Mouse (Mus musculus) lung, adult 2 months (tissue): ENCODE data around the gene Chrna3.

Experiments used
- CTCF ChIP-seq: fragments of 200-500 bp; IDR thresholded peaks from 2 replicates; pipeline ENCODE4 v1.5.1; 2011; ENCODE audit warnings: mild to moderate bottlenecking, low read length, control low read depth; ENCODE audit not compliant: insufficient read depth
- POLR2A ChIP-seq: fragments of 200-500 bp; IDR thresholded peaks from 2 replicates; pipeline ENCODE4 v1.6.1; 2011; ENCODE audit warnings: low read depth, mild to moderate bottlenecking, control low read depth, low read length, borderline replicate concordance; ENCODE audit errors: extremely low read depth

DNA sequence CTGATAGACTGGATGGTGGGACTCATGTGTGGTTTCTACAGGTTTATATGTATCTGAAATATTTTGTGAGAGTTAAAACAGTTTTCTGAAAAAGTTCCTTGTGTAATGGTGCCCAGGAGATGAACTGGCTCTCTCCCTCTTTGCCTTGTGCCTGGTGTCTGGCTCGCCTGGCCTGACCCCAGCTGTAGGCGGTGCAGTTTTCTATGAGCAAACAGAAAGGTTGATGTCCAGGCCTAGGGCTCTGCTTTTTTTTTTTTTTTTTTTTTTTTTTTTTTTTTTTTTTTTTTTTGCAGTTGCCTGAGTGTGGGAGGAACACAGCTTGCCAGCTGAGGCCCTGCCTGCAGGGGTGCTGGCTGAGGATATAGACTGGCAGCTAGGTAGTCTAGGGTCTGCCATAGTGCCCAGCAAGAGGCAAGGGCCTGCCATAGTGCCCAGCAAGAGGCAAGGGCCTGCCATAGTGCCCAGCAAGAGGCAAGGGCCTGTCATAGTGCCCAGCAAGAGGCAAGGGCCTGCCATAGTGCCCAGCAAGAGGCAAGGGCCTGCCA, 29.1 kb upstream of the Chrna3 start:
- TF ChIP-seq CTCF (no peak), POLR2A (no peak)
